Mouse (Mus musculus): Measurements from ENCODE around the gene Larp1.

The Larp1 gene

DNA sequence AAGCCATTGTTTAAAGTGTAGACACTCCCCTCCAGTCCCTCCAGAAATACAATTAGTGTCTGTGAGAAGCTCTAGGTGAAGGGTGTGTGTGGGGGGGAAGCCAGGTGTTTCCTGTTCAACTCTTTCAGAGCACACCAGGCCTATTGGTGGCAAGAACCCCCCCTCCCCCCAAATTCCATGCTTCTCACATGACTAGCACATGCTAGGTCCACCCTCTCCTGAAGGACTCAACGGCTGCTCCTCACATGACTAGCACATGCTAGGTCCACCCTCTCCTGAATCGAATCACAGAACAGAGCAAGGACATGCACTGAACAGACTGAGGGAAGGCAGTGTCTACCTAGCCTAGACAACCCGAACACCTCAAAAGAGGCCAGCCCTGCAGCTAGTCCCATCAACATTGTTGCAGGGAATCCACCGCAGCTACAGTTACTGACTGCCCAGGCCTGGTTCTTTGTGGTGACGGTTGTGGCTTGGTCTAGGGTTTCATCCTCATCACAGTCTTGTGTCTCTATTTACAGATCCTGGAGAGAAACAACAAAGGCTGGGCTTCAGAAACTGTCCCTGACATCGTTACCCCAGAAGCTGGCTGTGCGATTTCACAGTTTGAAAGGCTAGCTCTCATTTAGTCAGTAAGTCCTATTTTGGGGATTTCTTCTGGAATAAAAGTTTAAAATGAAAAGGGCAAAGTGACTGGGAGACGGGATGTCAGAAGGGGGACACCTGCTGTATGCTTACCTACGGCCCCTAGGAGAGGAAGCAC lies 93.9 kb downstream of the Larp1 start:
- no peak for DNase-seq

DNA sequence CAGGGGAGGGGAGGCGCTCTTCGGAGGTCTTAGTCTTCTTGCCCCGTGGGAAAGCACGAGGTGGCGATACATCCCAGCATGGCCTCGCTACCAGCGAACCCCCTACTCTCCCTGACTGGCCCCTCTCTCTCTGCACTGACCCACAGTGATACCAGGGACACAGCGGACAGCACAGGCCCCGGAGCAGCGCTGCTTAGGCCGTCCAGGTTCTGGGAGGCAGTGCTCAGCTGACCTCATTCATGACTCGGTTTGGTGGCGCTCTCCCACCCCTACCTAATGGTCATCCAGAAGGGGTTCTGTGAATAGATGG lies 94.4 kb downstream of the Larp1 start:
- DNase-seq = no peak

DNA sequence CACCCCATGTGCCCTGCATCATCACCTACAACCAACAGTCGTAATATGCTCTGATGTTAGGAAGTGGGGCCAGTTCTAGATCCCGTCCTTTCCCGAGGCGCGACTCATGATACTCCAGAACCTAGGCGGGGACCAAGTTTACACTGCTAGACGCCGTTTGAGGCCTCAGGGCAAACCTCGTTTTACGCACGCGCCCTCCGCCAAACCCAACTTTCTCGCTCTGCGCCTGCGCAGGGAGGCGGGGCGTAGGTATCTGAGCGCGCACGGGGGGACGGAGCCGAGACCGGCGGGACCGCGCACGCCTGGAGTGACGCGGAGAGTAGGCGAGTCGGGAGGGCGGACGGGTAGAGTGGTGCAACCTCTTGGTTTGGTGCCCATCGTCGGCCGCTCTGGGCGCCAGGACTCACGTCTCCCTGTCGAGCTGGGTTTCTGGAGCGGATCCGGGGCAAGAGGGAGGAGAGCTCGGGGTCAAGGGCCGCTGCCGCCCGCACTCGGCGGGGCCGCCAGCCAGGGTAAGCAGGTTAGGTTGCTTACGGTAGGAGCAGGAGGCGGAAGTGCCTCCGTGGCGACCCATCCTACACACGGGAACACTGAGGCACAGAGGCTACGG lies 94.9 kb downstream of the Larp1 start, which contains the start of gene Cnot8:
Gene Cnot8, plus strand, starts transcription at position 457 of the 610 bp plus-strand sequence.
- DNase-seq = peak; percentile 99

DNA sequence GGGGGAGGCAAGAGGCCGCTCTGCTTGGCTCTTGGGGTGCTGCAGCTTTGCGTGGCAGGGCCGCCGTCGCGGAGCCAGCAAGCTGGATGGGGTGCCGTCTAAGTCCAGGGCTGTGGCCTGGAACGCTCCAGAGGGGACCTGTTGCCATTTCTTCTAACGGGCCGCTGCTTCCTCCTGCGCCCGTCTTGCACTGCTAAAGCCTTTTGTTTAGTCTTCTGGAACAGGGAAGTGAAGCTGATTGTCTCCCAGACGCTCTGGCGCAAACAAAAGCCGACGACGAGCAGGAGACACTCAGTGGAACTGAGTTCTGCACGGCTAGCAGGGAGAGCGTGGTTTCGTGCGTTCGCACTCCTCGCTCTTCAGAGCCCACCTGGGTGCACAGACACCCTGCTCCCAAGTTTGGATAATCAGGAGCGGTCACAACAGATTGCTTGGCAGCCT lies 95.5 kb downstream of the Larp1 start:
- DNase-seq = no peak

DNA sequence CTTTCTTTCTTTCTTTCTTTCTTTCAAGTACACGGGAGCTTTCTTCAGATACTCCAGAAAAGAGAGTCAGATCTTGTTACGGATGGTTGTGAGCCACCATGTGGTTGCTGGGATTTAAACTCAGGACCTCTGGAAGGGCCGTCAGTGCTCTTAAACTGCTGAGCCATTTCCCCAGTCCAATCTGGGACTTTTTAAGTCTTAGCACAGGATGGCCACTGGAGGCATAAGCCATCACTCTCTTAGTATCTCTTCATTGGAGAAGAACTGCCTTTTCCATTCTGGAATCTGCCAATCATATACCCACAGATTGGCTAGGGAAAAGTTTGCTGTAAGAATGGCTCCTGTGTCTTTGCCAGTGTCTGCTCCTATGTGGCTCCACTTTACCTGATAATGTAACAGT lies 98.1 kb downstream of the Larp1 start:
- no peak for DNase-seq

DNA sequence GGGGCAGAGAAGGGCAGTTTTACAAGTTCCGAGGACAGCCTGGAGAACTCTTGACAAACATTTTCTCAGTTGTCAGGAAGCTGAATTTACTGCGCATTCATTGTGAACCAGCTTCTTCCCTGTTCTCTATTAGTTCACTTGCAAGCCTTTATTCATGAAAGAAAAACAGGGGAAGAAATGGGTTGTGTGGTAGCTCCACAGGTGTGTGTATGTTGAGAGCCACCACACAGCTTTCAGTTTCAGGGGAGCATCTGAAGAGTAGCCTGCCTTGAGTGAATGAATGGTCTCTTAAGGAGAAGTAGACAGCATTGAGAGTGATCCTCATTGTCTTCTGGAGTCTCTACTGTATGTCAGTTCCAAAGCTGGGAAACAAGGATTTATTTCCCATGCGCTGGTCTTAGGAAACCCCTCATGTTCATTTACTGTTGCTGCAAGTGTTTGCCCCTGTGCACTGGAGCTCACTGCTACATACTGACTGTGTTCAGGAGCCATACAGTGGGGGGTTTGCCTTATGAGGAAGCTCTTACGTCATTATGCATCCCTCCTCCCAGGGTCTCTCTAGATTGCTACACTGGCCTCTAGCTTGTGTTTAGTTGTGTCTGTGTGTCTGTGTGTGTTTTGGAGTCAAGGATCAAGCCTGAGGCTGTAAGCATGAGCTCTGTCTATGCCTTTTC lies 98.9 kb downstream of the Larp1 start:
- DNase-seq = no peak
